Mouse (Mus musculus) forebrain, embryonic 12.5 days (tissue): ENCODE data around the gene Mast4. TPM values are rescaled to one million over a fixed set of nuclear protein-coding genes. Genes with fewer than 3 reads are reported as not detected.

Source experiments
- ATAC-seq: fragments of 200-750 bp; cut with Nextera tagmentation; 2 replicates; pipeline ENCODE4 v1.8.0; 2017; ENCODE audit warnings: moderate TSS enrichment; ENCODE audit not compliant: low FRiP score
- H3K27ac ChIP-seq: fragments of 300-500 bp; sonication (generic); 2 replicates; pipeline ENCODE4 v1.5.1; 2016; ENCODE audit warnings: mild to moderate bottlenecking
- H3K27me3 ChIP-seq: fragments of 300-500 bp; sonication (generic); 2 replicates; pipeline ENCODE4 v1.6.1; 2016; ENCODE audit warnings: mild to moderate bottlenecking
- H3K36me3 ChIP-seq: fragments of 300-500 bp; sonication (generic); replicated peaks from 2 replicates; pipeline ENCODE4 v1.6.1; 2016; ENCODE audit warnings: mild to moderate bottlenecking
- H3K4me1 ChIP-seq: fragments of 300-500 bp; sonication (generic); 2 replicates; pipeline ENCODE4 v1.6.1; 2016
- H3K4me2 ChIP-seq: fragments of 300-500 bp; sonication (generic); 2 replicates; pipeline ENCODE4 v1.6.1; 2016; ENCODE audit warnings: mild to moderate bottlenecking, moderate library complexity
- H3K4me3 ChIP-seq: fragments of 300-500 bp; sonication (generic); replicated peaks from 2 replicates; pipeline ENCODE4 v1.5.1; 2016; ENCODE audit warnings: mild to moderate bottlenecking
- H3K9ac ChIP-seq: fragments of 300-500 bp; sonication (generic); 2 replicates; pipeline ENCODE4 v1.6.1; 2016; ENCODE audit warnings: mild to moderate bottlenecking
- H3K9me3 ChIP-seq: fragments of 300-500 bp; sonication (generic); 2 replicates; pipeline ENCODE4 v1.6.1; 2016
- WGBS: fragments of 180-500 bp; shearing (Covaris S2); methylation state at CpG from one replicate; pipeline ENCODE4 v1.1.7; 2016; 5-methylcytosine and 5-hydroxymethylcytosine counted together
- polyA plus RNA-seq: library from polyadenylated mRNA; unstranded; fragments of >200 nt; fragmentation: Nextera tagmentation; extraction: Ambion mirVana; gene quantifications from 2 replicates; pipeline ENCODE4 v1.2.1, GENCODE M21; 2016

Gene Mast4
- polyA plus RNA-seq, 1 experiment from 2014 or later = 21.5 TPM

DNA sequence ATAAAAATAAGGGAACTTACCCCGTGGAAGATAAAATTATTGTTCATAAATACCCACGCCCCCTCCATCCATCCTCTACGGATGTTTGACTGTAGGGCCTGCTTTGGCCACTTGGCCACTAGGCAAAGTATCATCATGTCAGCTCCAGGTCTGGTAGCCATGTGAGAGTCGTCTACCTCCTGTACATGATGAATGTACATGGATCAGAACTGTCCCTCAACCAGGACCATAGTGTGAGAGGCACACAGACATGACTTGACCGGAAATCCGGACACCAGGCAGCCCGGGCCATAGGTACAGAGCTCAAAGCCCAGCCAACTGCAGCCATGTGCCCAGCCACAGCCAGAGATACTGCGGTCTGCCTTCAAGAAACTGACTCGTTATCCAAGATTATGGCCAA lies 210.6 kb downstream of the Mast4 start:
- H3K27me3 ChIP-seq = peaks cover 3% of the 10 kb centered on the region; the same call in 1 of the 2 replicates
- H3K36me3 ChIP-seq = no peaks in the 10 kb centered on the region
- no peak overlapping the region for H3K4me3 ChIP-seq

DNA sequence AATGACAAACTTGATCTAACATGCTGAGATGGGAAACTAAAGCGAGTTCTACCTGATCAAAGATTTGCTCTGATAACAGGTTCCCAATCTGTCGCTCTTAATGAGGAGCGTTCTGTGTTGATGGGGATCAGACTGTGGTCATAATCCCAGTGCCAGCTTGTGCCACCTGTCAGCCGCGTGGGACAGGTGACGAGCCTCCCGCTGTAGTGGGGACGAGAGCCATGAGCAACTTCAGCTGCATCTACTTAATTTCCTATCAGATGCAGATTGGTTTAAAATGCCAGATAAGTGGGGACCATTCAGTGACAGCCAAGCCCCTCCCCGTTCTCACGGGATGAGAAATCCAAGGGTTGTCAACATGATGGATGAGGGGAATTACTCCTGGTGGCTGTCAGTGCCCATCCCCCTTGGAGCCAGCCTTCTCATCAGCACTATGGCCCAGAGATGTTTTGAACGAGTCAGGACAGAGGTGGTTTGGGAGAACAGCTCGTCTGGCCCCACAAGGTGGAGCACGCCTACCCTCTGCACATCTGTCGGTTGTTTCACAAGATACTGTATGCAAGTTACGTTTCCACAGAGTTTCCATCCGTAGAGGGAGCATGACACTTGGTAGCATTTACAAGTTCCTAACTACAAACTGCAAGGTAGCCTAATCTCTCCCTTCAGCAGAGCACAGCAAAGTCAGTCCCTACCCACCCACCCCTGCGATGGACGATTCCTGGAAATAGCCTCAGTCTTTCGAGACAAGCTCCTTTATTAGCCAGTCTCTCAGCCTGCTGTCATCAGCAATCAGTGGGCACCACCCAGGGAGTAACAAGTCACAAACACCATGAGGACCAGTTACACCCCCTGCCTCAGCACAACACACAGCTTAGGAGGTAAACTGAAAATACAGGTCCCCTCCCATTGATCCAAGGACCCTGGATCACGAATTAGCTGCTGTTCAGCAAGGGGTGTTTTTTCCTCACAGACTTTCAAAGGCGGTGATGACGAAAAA lies 212.2 kb downstream of the Mast4 start:
- no peak overlapping the region for H3K4me3 ChIP-seq
- no peak overlapping the region for H3K27ac ChIP-seq
- H3K9ac ChIP-seq = no peak overlapping the region
- peaks cover 14% of the 10 kb centered on the region for H3K4me1 ChIP-seq
- H3K4me2 ChIP-seq = no peak overlapping the region
- peaks cover 3% of the 10 kb centered on the region; the same call in 1 of the 2 replicates for H3K27me3 ChIP-seq
- no peaks in the 10 kb centered on the region for H3K9me3 ChIP-seq
- 0 out of 2 replicates have a peak, but pooled peaks have one; percentile 28 for ATAC-seq
- no peaks in the 10 kb centered on the region for H3K36me3 ChIP-seq
- 64% methylated on average over 22 of the region's 22 CpGs for WGBS

More for the DNA sequence above, 210.6 kb downstream of the Mast4 start:
- no peak overlapping the region for H3K9ac ChIP-seq
- no peak overlapping the region for H3K27ac ChIP-seq
- no peak for ATAC-seq
- 87% methylated on average over 9 of the region's 9 CpGs for WGBS
- H3K4me2 ChIP-seq = no peak overlapping the region
- H3K4me1 ChIP-seq = peaks cover 14% of the 10 kb centered on the region
- H3K9me3 ChIP-seq = no peaks in the 10 kb centered on the region

DNA sequence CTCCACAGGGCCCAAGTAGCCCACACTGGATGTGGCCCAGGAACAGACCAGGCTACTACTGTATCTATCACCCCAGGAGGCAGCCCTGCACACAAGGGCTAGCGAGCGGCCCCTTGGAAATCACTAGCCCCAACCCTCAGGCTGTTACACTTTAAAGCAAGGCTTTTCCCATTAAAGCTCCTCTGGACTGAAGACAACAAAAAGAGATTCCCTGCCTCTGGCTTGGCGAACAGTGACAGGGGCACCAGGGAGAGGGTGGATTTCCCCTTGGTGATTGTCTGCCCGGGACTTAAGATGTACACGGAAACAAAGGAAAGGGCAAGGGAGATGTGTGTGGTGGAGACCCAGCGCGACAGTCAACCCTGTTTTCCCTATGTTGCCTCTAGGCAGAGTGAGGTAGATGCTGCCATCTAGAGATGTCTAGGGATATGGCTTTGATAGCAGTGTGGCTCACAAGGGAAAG lies 213.6 kb downstream of the Mast4 start:
- Histone ChIP-seq H3K27me3 (peaks cover 3% of the 10 kb centered on the region; the same call in 1 of the 2 replicates), H3K4me3 (no peak overlapping the region), H3K4me2 (peak overlapping the region; percentile 43), H3K9me3 (no peaks in the 10 kb centered on the region), H3K36me3 (no peaks in the 10 kb centered on the region), H3K9ac (0 out of 2 replicates have a peak overlapping the region, but pooled peaks have one; percentile 12), H3K27ac (peak overlapping the region; percentile 31; the same call in 1 of the 2 replicates), H3K4me1 (peaks cover 14% of the 10 kb centered on the region)
- WGBS = 4% methylated on average over 7 of the region's 7 CpGs
- ATAC-seq = peak; percentile 88

DNA sequence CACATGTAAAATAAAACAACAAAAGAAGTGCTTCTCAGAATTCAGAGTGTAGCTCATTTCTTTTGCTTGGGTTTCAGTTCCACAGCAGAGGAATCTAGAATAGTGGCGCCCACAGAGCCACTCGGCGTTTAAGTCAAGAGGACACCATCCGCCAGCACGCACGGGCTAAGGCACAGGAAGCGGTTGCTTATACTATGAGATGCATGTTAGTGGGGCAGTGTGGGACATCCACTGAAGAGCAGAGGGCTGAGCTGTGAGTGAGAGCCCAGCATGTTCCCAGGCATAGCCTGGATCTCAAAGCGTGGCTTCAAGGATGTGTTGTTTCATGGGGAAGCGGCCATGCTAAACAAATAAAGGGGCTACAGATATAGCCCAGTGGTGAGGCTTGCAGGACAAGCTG lies 214.6 kb downstream of the Mast4 start:
- Histone ChIP-seq H3K4me2 (no peak overlapping the region), H3K36me3 (no peaks in the 10 kb centered on the region), H3K4me1 (peaks cover 19% of the 10 kb centered on the region), H3K9me3 (no peaks in the 10 kb centered on the region), H3K27ac (no peak overlapping the region), H3K9ac (no peak overlapping the region), H3K27me3 (no peaks in the 10 kb centered on the region), H3K4me3 (no peak overlapping the region)
- no peak for ATAC-seq
- WGBS = 93% methylated on average over 9 of the region's 9 CpGs

DNA sequence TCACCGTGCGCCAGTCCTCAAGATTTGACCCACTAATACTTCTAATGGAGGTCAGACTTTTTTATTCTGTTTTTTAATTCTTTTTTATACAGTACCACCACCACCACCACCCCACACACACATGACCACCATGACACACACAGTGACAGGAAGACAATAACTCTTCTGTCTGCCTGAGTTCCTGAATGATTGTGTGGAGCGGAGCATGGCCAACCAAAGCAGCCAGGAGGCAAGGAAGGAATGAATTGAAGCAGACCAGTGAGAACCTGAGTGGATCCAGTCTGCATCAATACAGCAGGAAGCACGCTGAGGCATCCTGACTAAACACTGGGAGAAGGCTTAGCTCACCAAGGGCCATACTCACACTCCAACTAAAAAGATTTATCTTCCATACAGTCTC lies 219.2 kb downstream of the Mast4 start:
- H3K27ac ChIP-seq = no peak overlapping the region

DNA sequence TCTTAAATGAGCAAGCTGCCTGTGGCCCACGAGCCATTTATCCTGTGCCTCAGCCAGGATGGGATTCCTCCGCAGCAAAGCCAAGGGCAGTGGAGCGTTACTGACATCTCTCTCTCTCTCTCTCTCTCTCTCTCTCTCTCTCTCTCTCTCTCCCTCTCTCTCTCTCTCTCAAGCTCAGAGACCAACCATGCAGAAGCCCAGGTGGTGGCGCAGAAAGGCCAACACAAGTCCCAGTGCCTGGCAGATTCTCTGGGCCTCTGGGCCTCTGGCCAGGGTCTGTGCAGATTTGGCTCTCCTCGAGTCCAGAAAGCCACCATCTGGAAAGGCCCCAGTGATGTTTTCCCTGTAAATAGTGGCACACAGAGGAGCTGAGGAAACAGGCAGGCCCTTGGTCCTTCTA lies 220.0 kb downstream of the Mast4 start:
- 36% methylated on average over 5 of the region's 5 CpGs for WGBS
- H3K4me3 ChIP-seq = no peak overlapping the region
- H3K4me2 ChIP-seq = no peak overlapping the region
- no peaks in the 10 kb centered on the region for H3K27me3 ChIP-seq
- H3K9me3 ChIP-seq = no peaks in the 10 kb centered on the region
- H3K4me1 ChIP-seq = peaks cover 24% of the 10 kb centered on the region
- no peak overlapping the region for H3K9ac ChIP-seq
- H3K36me3 ChIP-seq = no peaks in the 10 kb centered on the region
- no peak for ATAC-seq
- no peak overlapping the region for H3K27ac ChIP-seq

More for the DNA sequence above, 219.2 kb downstream of the Mast4 start:
- Histone ChIP-seq H3K9ac (no peak overlapping the region), H3K4me2 (no peak overlapping the region), H3K27me3 (no peaks in the 10 kb centered on the region), H3K4me1 (peaks cover 21% of the 10 kb centered on the region), H3K4me3 (no peak overlapping the region), H3K9me3 (no peaks in the 10 kb centered on the region), H3K36me3 (no peaks in the 10 kb centered on the region)
- no peak for ATAC-seq
- WGBS = 82% methylated on average over 4 of the region's 4 CpGs

DNA sequence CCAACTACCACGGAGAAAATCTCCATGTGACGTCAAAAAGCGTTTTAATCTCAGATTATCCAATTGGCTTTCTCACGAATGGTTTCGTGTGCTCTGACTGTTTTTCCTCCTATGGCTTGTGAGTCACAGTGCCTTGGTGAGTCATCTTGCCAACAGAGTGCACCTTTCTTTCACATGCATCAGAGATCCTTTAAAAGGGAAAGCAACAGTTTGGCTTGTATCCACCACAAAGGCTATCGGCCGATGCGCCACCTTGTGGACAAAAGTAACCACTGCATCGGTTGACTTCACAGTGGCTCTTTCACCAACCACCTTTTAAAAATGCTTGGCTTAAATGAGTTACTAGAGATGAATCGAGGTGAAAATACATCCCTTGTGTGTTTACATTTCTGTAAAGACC lies 224.4 kb downstream of the Mast4 start:
- Histone ChIP-seq H3K27me3 (peaks cover 4% of the 10 kb centered on the region; the same call in 1 of the 2 replicates), H3K36me3 (no peaks in the 10 kb centered on the region), H3K9ac (no peak overlapping the region), H3K4me2 (no peak overlapping the region), H3K4me3 (no peak overlapping the region), H3K9me3 (no peaks in the 10 kb centered on the region), H3K4me1 (peaks cover 16% of the 10 kb centered on the region), H3K27ac (no peak overlapping the region)
- WGBS = 32% methylated on average over 10 of the region's 10 CpGs
- ATAC-seq = peak; percentile 57

DNA sequence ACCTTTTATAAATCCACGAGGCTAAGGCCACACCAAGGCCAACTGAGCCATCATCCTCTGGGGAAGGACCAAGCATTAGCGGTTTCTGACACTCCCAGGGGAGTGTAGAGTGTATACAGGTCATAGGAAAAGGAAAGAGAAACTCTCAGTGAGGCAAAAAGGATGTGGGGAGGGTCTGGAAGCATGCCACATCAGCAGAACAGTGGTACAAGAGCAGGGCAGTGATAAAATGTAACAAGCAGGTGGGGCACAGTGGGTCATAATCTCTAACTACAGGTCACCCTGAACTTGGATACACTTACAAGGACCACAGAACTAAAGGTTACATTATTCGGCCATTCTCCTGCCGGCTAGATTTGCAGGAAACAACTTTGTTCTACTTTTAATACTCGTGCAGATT lies 226.9 kb downstream of the Mast4 start:
- 89% methylated on average over 5 of the region's 5 CpGs for WGBS
- Histone ChIP-seq H3K4me3 (no peak overlapping the region), H3K27me3 (peaks cover 4% of the 10 kb centered on the region; the same call in 1 of the 2 replicates), H3K4me1 (peaks cover 6% of the 10 kb centered on the region), H3K9ac (no peak overlapping the region), H3K36me3 (no peaks in the 10 kb centered on the region), H3K27ac (no peak overlapping the region), H3K4me2 (no peak overlapping the region), H3K9me3 (no peaks in the 10 kb centered on the region)
- ATAC-seq = no peak

DNA sequence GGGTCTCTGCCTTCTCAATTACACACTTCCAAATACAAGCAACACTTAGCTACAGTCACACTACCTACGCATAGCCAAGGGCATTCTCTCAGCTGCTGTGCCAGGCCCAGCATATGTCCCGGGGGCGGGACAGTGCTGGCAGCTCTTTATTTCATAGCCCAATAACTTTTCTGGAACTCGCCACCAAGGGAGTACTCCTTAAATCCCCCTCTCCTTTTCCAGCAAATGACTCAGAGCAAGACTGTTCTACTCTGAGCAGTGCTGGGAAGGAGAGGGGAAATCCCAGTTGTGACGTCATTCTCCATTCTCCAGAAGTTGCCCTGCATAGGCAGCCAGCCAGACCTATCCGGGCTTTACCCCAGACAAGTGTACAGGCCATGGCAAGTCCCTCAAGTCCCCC lies 231.7 kb downstream of the Mast4 start:
- peaks cover 11% of the 10 kb centered on the region for H3K27me3 ChIP-seq
- no peaks in the 10 kb centered on the region for H3K9me3 ChIP-seq
- no peaks in the 10 kb centered on the region for H3K36me3 ChIP-seq
- H3K4me1 ChIP-seq = 0 out of 2 replicates have a peak, but pooled peaks cover under 1% of the 10 kb centered on the region
- 77% methylated on average over 6 of the region's 6 CpGs for WGBS
- ATAC-seq = no peak
- H3K9ac ChIP-seq = no peak overlapping the region
- no peak overlapping the region for H3K4me2 ChIP-seq
- no peak overlapping the region for H3K4me3 ChIP-seq
- H3K27ac ChIP-seq = no peak overlapping the region

DNA sequence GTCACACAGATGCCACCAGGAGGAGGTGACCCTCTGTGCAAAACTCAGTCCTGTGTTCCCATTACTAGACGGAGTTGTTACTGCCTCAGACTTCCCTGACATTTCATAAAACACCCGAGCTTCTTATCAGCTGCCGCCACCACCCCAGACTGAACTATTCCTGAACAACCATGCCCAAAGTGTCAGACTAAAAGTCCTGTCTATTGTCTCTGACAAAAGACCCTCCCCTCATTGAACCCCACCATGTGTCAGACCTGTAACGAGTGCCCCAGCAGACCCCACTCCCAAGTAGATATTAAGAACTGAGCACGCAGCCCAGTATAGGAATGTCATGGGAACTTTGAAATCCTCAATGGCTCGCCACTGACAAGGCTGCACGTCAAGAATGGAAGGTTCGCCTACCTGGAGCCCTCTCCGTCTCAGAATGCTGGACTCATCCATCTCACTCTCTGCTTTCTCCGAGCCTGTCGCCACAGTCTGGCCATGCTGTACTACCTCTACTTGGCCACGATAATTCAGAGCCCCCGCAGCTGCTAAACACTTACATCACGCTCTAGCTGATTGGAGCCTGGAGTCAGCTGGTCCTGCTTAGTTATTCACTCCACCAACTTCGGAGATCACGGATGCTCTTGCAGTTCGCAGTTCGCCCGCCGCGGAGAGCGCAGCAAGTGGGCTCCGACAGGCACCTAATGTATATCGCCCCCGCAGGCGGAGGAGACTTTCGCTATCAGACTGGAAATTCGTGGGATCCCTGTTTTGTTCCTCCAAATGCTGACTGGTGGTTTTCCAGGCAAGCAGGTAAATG lies 237.7 kb downstream of the Mast4 start:
- H3K27me3 ChIP-seq = peaks cover 27% of the 10 kb centered on the region
- no peaks in the 10 kb centered on the region for H3K9me3 ChIP-seq
- 6% methylated on average over 28 of the region's 28 CpGs for WGBS
- ATAC-seq = peak; percentile 93
- peaks cover 13% of the 10 kb centered on the region for H3K4me1 ChIP-seq
- 0 out of 2 replicates have a peak overlapping the region, but pooled peaks have one; percentile 21 for H3K9ac ChIP-seq
- H3K36me3 ChIP-seq = no peaks in the 10 kb centered on the region
- peak overlapping the region; percentile 41 for H3K4me3 ChIP-seq
- H3K4me2 ChIP-seq = peak overlapping the region; percentile 76
- H3K27ac ChIP-seq = no peak overlapping the region

DNA sequence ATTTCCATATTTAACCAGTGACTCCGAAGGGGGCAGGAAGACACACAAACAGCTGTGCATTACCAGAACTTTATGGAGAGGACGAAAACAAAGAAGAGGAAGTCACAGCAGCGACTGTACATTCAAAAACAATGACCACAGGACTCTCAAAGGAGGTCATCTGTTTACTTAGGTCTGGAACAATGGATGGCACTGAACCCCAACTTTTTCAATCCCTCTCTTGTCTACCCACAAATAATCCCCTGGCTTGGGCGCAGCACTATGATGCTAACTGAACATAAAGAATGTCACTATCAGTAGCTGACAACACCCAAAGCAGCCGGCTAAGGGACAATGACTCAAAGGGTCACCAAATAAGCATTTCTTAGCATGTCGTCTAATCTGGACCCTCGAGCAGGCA lies 238.8 kb downstream of the Mast4 start:
- H3K27ac ChIP-seq = no peak overlapping the region
- H3K27me3 ChIP-seq = peaks cover 27% of the 10 kb centered on the region
- H3K4me2 ChIP-seq = no peak overlapping the region
- WGBS = 53% methylated on average over 7 of the region's 7 CpGs
- no peak for ATAC-seq
- no peak overlapping the region for H3K4me3 ChIP-seq
- H3K9ac ChIP-seq = no peak overlapping the region
- no peaks in the 10 kb centered on the region for H3K36me3 ChIP-seq
- peaks cover 13% of the 10 kb centered on the region for H3K4me1 ChIP-seq
- no peaks in the 10 kb centered on the region for H3K9me3 ChIP-seq

DNA sequence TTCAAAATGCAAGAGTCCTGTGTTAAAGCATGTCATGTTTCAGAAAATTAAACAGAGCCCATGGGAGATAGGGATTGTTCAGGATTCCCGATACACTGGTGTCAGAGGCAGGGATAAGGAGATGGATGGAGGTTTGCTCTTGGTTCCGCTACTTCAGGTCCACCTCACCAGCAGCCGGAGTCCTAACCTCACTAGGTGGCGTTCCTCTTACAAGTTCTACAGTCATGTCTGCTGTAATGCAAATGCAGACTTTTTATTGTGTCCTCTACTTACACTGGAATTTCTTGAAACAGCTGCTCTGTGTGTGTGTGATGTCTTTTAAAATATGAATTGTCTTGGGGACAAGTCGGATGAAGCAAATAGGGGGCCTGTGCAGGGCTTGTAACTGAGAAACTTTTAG lies 239.7 kb downstream of the Mast4 start:
- Histone ChIP-seq H3K4me2 (no peak overlapping the region), H3K4me3 (no peak overlapping the region), H3K9me3 (no peaks in the 10 kb centered on the region), H3K9ac (no peak overlapping the region), H3K36me3 (no peaks in the 10 kb centered on the region), H3K4me1 (peaks cover 13% of the 10 kb centered on the region), H3K27me3 (peaks cover 27% of the 10 kb centered on the region), H3K27ac (no peak overlapping the region)
- ATAC-seq = no peak
- WGBS = 84% methylated on average over 5 of the region's 5 CpGs
